Mouse (Mus musculus) ovary, postnatal 10 days (tissue): ENCODE data around the gene Gm11939.
"Not testable (repeated sequence)": the region's sequence is repeated elsewhere in the genome, so short reads cannot be mapped to it uniquely, and the experiment has no call there.

Source experiments
- DNase-seq: peaks from one replicate; pipeline ENCODE4 v3.0.0; 2022; ENCODE audit warnings: low spot score

Gene Gm11939

DNA sequence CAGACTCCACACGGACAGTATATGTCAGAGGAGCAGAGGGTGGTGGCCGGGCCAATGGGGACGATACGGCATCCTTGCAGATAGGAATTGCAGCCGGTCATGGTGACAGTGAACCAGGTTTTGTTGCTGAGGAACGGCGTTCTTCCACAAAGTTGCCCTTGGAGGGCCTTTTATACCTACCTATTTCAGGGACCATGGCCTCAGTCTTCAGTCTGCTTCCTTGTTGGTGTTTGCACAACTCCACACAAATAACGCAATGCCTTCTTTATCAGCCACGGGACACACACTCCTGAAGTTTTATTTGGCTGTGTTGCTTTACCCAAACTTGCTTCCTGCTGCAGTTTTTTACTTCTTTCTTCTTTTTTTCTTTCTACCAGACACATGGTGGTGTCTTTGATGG is at the start of gene Gm11939:
Gm11939 (minus strand) TSS at position 101 of the 400 bp plus-strand sequence.
- no peak for DNase-seq

DNA sequence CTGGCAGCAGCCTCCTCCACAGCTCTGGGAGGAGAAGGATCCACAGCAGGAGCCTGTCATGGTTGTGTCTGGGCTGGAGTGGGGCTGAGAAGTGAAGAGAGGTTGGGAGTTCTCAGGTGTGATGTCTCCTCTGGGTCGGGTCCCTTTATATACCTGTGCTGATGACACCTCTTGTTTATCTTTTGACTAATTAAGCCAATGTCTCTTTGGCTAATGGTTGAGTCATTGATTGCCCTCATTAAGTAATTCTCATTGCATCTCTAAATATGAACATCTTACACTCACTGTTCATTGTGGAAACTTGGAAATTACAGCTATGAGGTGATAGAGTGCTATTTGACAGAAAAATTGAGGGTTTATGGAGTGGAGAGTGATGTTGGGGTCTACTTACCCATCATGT is 43.9 kb upstream of the Gm11939 start, which contains the start of gene Gm11938:
Gm11938 (minus strand) TSS at position 101 of the 400 bp plus-strand sequence.
- DNase-seq = not testable (repeated sequence)

GRCm38 (mm10) chr11:99597742-99598141 is 38.5 kb upstream of the Gm11939 start, which contains the start of gene Krtap9-3:
Krtap9-3 (minus strand) TSS chr11:99598105.
- DNase-seq = not testable (repeated sequence)

- DNase-seq = no peak
Measured at GRCm38 (mm10) chr11:99590981-99591380, 31.7 kb upstream of the Gm11939 start, which contains the start of gene Krtap1-3. Krtap1-3 (minus strand) TSS chr11:99591339.

DNA sequence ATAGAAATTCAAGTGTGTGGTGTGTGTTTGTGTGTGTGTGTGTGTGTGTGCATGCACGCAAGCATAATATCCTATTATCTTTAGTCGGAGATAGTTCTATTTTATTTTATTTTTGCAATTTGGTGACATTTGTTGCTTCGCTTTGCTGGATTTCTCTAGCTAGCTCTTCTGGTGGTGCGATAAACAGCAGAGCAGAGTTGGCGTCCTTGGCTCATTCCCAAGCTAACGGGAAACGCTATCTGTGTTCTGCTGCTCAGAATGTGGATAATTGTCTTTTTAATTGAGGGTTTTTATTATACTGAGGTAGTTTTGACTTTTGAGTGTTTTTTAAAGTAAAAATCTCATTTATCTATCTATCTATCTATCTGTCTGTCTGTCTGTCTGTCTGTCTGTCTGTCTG is 25.8 kb upstream of the Gm11939 start:
- no peak for DNase-seq

- DNase-seq = no peak
Measured at GRCm38 (mm10) chr11:99583245-99583704, 24.0 kb upstream of the Gm11939 start, which contains the start of gene Krtap1-4. Krtap1-4 (minus strand) TSS chr11:99583654.

DNA sequence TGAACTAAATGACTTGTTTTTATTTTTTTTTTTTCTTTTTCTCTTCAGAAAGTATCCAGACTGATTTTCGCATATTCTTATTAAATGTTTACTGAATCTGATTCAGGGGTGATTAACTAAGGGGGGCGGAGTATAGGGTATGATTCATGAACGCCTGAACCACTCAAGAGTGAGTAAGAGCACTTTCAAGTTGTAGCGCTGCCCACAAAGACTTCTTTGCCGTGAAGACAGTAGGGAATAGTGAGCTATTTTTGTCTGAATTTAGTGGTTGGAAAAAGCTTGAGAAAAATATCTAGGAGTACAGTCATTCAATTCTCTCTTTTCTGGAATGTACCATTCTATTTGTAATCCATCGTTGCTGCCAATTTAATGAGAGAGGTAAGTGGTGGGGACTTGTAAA is 22.3 kb upstream of the Gm11939 start:
- no peak for DNase-seq

DNA sequence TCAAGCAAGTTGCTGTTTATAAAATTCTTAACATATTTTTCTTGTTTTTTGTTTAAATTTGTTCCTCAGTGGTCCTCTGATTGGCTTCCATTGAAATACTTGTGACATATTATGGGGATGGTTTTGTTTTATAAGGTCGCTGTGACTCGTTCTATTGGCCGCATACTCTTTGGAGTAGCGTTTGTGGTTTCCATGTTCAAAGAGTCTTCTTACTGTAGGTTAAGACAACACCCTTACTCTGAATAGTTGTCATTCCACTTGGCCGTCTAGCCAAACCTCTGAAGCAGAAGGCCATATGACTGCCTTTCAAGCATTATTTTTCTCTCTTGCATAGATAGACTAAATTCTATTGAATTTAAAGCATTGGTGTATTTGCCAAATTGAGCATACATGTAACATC is 21.8 kb upstream of the Gm11939 start:
- DNase-seq = no peak

DNA sequence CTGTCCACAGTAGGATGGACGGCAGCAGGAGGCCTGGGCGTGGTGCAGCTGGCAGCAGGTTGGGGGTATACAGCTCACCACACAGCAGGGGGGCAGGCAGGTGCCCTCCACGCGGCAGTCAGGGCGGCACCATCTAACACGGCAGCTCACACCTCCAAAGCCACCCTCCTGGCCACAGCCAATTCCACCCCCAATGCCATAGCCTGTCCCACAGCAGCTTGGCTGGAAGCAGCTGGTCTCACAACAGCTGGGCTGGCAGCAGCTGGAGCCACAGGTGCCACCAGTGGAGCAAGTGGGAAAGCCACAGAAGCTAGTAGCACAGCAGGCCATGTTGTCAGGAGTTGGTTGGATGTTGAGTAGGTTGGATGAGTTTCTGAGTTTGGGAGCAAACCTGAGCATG is 21.4 kb upstream of the Gm11939 start, which contains the start of gene Krtap1-5:
Krtap1-5 (minus strand) TSS at position 381 of the 400 bp plus-strand sequence.
- no peak for DNase-seq

DNA sequence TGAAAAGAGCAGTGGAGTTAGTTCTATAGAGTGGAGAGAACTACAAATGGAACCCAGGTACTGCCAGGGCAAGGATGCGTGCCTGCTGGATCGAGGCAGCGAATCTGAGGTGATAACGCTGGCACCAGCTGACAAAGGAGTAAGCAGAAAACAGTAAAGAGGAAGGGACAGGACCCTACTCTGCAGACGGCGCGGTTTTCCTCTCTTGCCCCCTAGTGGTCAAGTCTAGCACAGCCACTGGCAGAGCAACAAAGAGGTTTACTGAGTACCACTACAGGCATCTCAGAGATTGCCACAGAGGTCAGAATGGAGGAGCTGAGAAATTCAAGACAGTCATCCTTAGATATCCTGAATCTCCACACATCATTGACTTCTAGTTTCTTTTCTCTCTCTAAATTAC is 14.8 kb upstream of the Gm11939 start:
- peak; percentile 44 for DNase-seq

- no peak for DNase-seq
Measured at GRCm38 (mm10) chr11:99573164-99573563, 13.9 kb upstream of the Gm11939 start.

DNA sequence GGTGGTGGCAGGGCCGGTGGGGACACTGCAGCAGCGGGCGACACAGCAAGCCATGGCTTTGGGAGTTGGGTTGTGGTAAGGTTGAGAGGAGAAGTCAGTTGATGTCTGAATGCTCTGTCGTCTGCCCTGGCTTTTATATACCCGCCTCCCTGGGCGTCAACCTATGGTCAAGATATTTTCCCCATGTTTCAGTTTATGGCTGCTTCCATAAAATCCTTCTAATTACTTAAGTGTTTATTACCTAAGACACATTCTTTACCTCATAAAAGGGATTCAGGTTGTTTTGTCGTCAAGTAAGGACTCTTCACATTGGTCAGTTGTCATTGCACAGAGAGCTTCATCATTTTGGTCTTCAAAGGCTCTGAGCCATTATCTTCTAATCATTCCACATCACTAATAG is 7.3 kb upstream of the Gm11939 start, which contains the start of gene Krtap3-1:
Krtap3-1 (minus strand) TSS at position 101 of the 400 bp plus-strand sequence.
- DNase-seq = no peak

- no peak for DNase-seq
Measured at GRCm38 (mm10) chr11:99562580-99562979, 3.3 kb upstream of the Gm11939 start.

- DNase-seq = no peak
Measured at GRCm38 (mm10) chr11:99557976-99558745, 1.1 kb downstream of the Gm11939 start.

GRCm38 (mm10) chr11:99556753-99557152 is 2.5 kb downstream of the Gm11939 start, which contains the start of gene Krtap3-2:
Krtap3-2 (minus strand) TSS chr11:99556853.
- DNase-seq = no peak

DNA sequence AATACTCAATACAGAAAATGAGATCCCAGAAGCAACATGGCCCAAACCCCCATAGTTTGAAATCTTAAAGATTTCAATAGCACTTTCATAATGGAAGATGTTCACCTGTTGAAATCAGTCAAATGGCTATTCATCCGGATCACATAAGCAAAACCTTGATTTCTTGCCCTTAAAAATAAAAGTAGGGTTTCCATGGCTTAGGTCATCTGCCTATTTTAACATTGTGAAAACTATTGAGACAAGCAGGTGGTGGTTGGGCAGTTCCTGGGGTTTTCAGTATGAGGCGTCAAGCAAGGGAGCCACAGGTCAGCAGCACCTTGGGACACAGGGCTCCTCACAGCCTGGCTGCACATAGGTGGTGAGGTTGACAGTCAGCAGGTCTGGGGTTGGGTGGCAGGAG is 3.1 kb downstream of the Gm11939 start:
- DNase-seq = no peak

- DNase-seq = no peak
Measured at GRCm38 (mm10) chr11:99550765-99551164, 8.5 kb downstream of the Gm11939 start, which contains the start of gene Krtap3-3. Krtap3-3 (minus strand) TSS chr11:99550865.

- DNase-seq = no peak
Measured at GRCm38 (mm10) chr11:99547892-99548291, 11.4 kb downstream of the Gm11939 start.

DNA sequence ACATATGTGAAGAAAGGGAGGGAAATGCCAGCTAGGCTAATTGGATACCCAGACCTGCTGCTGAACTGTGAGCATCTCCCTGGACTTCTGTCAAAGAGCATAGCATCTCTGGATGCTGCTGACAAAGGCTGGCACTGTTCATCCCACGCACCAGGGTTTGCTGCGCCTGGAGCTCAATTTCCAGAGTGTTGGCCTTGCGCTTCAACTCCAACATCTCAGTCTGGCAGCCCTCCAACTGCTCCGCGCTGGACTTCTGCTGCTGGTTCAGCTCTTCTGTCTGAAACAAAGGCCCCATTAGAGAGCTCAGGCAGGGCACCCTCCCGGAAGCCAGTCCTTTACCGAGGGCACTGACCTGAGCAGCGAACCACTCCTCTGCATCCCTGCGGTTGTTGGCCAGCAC is 19.5 kb downstream of the Gm11939 start:
- DNase-seq = peak; percentile 13

GRCm38 (mm10) chr11:99521288-99521860 is 37.9 kb downstream of the Gm11939 start, which contains the start of gene Krt39:
Krt39 (minus strand) TSS chr11:99521338.
- DNase-seq = no peak

DNA sequence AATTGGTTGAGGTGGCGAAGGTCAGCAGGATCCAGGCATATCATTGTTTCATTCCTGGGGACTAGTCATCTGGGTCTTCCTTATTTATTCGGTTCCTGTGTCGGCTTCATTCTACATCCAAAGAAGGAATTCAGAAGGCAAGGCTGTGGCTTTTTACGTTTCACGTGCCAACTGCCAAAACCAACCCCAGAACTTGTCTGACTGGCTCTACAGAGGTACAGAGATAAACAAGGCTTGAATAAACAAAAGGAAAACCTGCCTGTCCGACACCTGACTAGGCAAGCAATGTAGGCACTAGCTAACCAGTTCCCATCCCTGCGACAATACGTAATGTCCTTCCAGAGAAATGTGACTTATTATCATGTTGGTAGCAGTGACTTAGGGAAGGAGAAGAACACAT is 45.2 kb downstream of the Gm11939 start:
- DNase-seq = no peak
